Mouse (Mus musculus) mammary gland, adult 2 months (tissue): ENCODE measurements around the gene Traf5. TPM values are rescaled to one million over a fixed set of nuclear protein-coding genes. Genes with fewer than 3 reads are reported as not detected.

Experiments
- polyA plus RNA-seq: library from polyadenylated mRNA; depleted of rRNA; stranded (reverse); fragments of >200 nt; gene quantifications from 2 replicates; pipeline ENCODE4 v1.2.3, GENCODE M21; 2012; ENCODE audit warnings: low replicate concordance; rRNA removed

Gene Traf5
- 19.7 and 22.4 TPM in 2 replicates for polyA plus RNA-seq

GRCm38 (mm10) chr1:192091806-192092772, at the start of gene Traf5:
Traf5 (minus strand) TSS chr1:192092559.

DNA sequence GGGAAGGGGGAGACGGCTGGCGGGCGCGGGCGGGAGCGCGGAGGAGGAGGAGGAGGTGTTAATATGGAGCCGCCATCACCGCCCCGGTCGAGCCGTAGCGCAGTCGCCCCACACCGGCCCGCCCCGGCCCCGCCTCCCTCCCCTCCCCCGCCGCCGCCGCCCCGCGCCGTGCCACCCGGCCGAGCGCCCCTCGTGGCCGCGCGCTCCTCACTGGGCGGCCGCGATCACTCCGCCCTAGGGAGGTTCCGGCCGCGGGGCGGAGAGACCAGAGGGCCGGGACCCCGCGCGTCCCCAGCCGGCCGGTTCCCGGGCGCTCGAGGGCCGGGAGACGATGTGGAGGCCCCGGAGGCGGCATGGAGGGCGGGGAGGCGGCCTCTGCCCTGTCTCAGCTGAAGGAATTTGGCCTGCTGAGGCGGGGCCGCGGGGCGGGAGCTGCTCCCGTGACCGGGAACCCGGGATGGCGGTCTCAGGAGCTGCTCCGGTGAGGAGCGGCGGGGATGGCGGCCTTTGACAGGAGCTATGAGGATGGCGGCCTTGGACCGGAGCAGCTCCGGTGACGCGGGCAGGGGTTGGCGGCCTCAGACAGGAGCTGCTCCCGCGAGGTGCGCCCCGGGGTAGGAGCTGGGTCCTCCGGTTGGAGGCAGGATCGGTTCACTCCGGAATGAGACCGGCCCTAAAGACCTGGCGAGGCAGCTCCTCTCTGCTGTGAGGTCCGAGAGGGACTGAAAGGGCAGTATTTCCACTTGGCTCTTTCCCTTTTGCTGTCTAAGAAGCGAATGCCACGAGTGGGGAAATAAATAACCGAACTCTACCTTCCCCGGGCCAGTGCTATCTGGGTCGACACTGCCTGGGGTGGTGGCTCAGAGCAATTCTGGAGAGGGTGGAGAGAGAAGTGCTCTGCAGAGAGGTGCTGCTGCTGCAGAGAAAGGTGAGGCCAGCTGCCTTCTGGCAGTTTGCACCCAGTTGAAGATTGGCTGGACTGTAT, 45.9 kb upstream of the Traf5 start, which contains the start of gene Rcor3:
Rcor3 (minus strand) TSS at position 137 of the 985 bp plus-strand sequence.

DNA sequence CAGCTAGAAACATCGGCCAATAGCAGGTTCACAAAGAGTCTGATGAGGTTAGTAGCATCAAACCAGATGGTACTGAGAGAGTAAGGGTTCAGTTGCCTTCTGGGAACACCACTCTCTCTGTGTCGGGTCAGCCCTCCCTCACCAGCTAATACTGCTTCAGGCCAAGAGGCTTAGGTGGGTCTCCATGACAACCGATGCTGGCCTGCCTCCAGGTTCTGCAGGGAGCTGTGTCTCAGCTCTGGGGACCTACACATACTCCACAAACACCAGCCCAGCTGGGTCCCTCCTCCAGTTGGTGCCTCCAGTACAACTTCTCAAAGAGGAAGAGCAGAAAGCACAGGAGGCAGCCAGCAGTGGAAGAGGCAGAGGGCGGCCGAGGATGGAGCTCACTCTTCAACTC, 115.2 kb downstream of the Traf5 start, which contains the start of gene Rd3:
Rd3 (plus strand) TSS at position 184 of the 400 bp plus-strand sequence.

Other genes starting within 250 kb of the Traf5 start
- gene Slc30a1, start 185.8 kb downstream of the Traf5 start, polyA plus RNA-seq = 6.9 and 16.4 TPM in 2 replicates
- gene Rd3, start 115.2 kb downstream of the Traf5 start, polyA plus RNA-seq = 0.42 and 0.61 TPM in 2 replicates
- 39.0 and 40.4 TPM in 2 replicates for gene Rcor3, start 45.5 kb upstream of the Traf5 start, polyA plus RNA-seq
- gene Kcnh1, start 98.2 kb upstream of the Traf5 start, polyA plus RNA-seq = 0.74 and 1.5 TPM in 2 replicates